Mouse (Mus musculus) stomach, embryonic 14.5 days (tissue): ENCODE results near the gene Gbf1. TPM values are rescaled to one million over a fixed set of nuclear protein-coding genes. Genes with fewer than 3 reads are reported as not detected.

Experiments
- ATAC-seq: fragments of 200-750 bp; cut with Nextera tagmentation; 2 replicates; pipeline ENCODE4 v1.8.0; 2017; ENCODE audit warnings: low read depth, moderate TSS enrichment; ENCODE audit not compliant: insufficient number of reproducible peaks, insufficient read depth, low FRiP score
- H3K27ac ChIP-seq: fragments of 300-500 bp; sonication (generic); 2 replicates; pipeline ENCODE4 v1.5.1; 2014; ENCODE audit warnings: mild to moderate bottlenecking, low read length, moderate library complexity, mixed read lengths
- H3K27me3 ChIP-seq: fragments of 300-500 bp; sonication (generic); 2 replicates; pipeline ENCODE4 v1.6.1; 2014; ENCODE audit warnings: low read length, control low read depth, mixed read lengths; ENCODE audit not compliant: control insufficient read depth, insufficient read depth
- H3K36me3 ChIP-seq: fragments of 300-500 bp; sonication (generic); 2 replicates; pipeline ENCODE4 v1.6.1; 2014; ENCODE audit warnings: mild to moderate bottlenecking, control low read depth, low read length, moderate library complexity, mixed read lengths; ENCODE audit not compliant: control insufficient read depth, insufficient read depth
- H3K4me1 ChIP-seq: fragments of 300-500 bp; sonication (generic); 2 replicates; pipeline ENCODE4 v1.6.1; 2014; ENCODE audit warnings: low read length, control low read depth, mixed read lengths; ENCODE audit not compliant: control insufficient read depth, insufficient read depth
- H3K4me2 ChIP-seq: fragments of 300-500 bp; sonication (generic); replicated peaks from 2 replicates; pipeline ENCODE4 v1.6.1; 2014; ENCODE audit warnings: low read depth, low read length, control low read depth
- H3K4me3 ChIP-seq: fragments of 300-500 bp; sonication (generic); 2 replicates; pipeline ENCODE4 v1.5.1; 2014; ENCODE audit warnings: low read depth, low read length, control low read depth
- H3K9ac ChIP-seq: fragments of 300-500 bp; sonication (generic); replicated peaks from 2 replicates; pipeline ENCODE4 v1.6.1; 2014; ENCODE audit warnings: low read depth, mild to moderate bottlenecking, control low read depth, low read length, moderate library complexity, mixed read lengths
- H3K9me3 ChIP-seq: fragments of 300-500 bp; sonication (generic); 2 replicates; pipeline ENCODE4 v1.6.1; 2016; ENCODE audit warnings: low read depth, low read length, control low read depth; ENCODE audit not compliant: control insufficient read depth
- WGBS: fragments of 180-500 bp; shearing (Covaris S2); extraction: QIAGEN DNeasy Blood & Tissue Kit; methylation state at CpG from one replicate; pipeline ENCODE4 v1.1.7; 2014; 5-methylcytosine and 5-hydroxymethylcytosine counted together
- polyA plus RNA-seq: library from polyadenylated mRNA; unstranded; fragments of >200 nt; fragmentation: Nextera tagmentation; extraction: Ambion mirVana; gene quantifications from 2 replicates; pipeline ENCODE4 v1.2.1, GENCODE M21; 2014

Gene Gbf1
- polyA plus RNA-seq, 1 experiment from 2014 or later: 63.7 TPM

DNA sequence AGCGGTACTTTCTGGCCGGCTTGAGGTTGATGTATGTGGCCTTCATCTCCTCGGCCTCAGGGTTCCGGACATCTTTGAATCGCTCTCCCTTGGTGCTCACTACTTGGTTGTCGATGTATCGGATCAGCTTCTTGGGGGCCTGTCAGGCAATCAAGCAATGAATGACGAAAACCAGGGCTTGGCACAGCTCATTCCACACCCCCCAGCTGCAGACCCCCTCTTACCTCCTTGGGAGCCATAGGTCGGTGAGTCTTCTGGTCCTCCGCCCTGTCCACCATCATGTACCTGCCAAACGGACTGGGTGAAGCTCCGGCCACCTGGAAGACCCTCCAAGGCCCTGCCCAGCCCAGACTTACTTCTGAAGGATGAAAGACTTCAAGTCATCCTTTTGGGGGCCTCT is 178.4 kb downstream of the Gbf1 start:
- H3K27me3 ChIP-seq: peaks cover 7% of the 10 kb centered on the region; the same call in 1 of the 2 replicates
- no peak overlapping the region for H3K9ac ChIP-seq
- ATAC-seq: no peak
- H3K9me3 ChIP-seq: no peaks in the 10 kb centered on the region
- WGBS: 97% methylated on average over 12 of the region's 12 CpGs
- H3K27ac ChIP-seq: no peak overlapping the region
- peaks cover 11% of the 10 kb centered on the region for H3K36me3 ChIP-seq
- H3K4me3 ChIP-seq: no peak overlapping the region
- H3K4me1 ChIP-seq: peaks cover 19% of the 10 kb centered on the region
- no peak overlapping the region for H3K4me2 ChIP-seq

GRCm38 (mm10) chr19:46331326-46331725 is 179.0 kb downstream of the Gbf1 start:
- Histone ChIP-seq H3K9me3 (no peaks in the 10 kb centered on the region), H3K4me2 (no peak overlapping the region), H3K4me3 (no peak overlapping the region), H3K27me3 (peaks cover 6% of the 10 kb centered on the region; the same call in 1 of the 2 replicates), H3K36me3 (peaks cover 11% of the 10 kb centered on the region), H3K4me1 (peaks cover 19% of the 10 kb centered on the region), H3K9ac (no peak overlapping the region), H3K27ac (no peak overlapping the region)
- no peak for ATAC-seq
- 87% methylated on average over 14 of the region's 14 CpGs for WGBS

GRCm38 (mm10) chr19:46331936-46332335 is 179.6 kb downstream of the Gbf1 start:
- 0 out of 2 replicates have a peak, but pooled peaks cover under 1% of the 10 kb centered on the region for H3K27me3 ChIP-seq

DNA sequence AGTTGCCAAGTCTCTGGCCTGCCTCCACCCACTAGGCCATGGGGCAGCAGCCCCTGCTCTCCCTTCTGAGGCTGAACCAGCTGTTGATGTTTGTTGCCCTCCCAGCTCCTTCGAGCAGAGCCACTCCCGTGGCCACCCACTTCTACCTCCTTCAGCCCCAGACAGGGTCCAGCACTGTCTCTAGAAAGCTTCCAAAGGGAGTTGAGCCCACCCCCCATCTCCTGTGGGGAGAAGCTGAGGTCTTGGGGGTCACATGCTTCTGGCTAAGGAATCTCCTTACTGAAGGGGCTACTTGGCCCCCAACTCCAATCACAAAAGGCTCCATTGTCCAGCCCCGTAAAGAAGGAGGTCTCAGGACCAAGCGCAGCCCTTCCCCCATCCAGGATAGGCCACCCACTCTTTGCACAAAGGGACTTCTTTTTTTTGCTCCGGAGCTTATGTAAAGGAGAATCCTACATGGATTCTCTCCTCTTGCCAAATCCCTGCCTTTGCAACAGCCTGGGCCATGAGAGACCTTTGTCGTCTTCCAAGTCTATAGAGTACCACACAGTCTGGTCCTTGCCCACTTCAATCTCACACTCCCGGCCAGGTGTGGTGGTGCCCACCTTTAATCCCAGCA is 180.5 kb downstream of the Gbf1 start:
- ATAC-seq: no peak
- peaks cover 14% of the 10 kb centered on the region for H3K4me1 ChIP-seq
- H3K4me2 ChIP-seq: no peak overlapping the region
- no peak overlapping the region for H3K27ac ChIP-seq
- H3K4me3 ChIP-seq: no peak overlapping the region
- no peaks in the 10 kb centered on the region for H3K27me3 ChIP-seq
- no peak overlapping the region for H3K9ac ChIP-seq
- H3K9me3 ChIP-seq: no peaks in the 10 kb centered on the region
- H3K36me3 ChIP-seq: peaks cover 11% of the 10 kb centered on the region
- 70% methylated on average over 7 of the region's 7 CpGs for WGBS

More at GRCm38 (mm10) chr19:46331936-46332335, 179.6 kb downstream of the Gbf1 start:
- H3K36me3 ChIP-seq: peaks cover 11% of the 10 kb centered on the region
- 78% methylated on average over 3 of the region's 3 CpGs for WGBS
- H3K9ac ChIP-seq: no peak overlapping the region
- H3K4me1 ChIP-seq: peaks cover 14% of the 10 kb centered on the region
- no peak overlapping the region for H3K27ac ChIP-seq
- H3K4me3 ChIP-seq: no peak overlapping the region
- no peak for ATAC-seq
- no peaks in the 10 kb centered on the region for H3K9me3 ChIP-seq
- no peak overlapping the region for H3K4me2 ChIP-seq

DNA sequence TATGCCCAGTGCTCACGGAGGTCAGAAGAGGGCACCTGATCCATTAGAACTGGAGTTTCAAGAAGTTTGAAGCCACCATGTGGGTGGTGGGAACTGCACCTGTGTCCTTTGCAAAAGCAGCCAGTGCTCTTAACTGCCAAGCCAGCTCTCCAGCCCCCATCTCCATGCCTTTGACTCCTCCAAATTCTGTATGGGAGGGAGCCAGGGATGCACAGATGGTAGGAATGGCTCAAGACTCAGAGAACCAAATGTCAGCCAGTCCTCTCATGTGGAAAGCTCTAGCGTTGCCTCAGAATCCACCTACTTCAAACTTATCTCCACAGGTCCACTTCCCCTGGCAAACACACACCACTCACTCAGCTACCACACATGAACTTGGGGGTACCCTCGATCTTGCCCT is 181.6 kb downstream of the Gbf1 start:
- no peaks in the 10 kb centered on the region for H3K27me3 ChIP-seq
- WGBS: 88% methylated on average over 3 of the region's 3 CpGs
- H3K9me3 ChIP-seq: no peaks in the 10 kb centered on the region

More for the DNA sequence above, 181.6 kb downstream of the Gbf1 start:
- no peak overlapping the region for H3K9ac ChIP-seq
- peaks cover 16% of the 10 kb centered on the region for H3K4me1 ChIP-seq
- no peak overlapping the region for H3K27ac ChIP-seq
- no peak overlapping the region for H3K4me2 ChIP-seq
- H3K36me3 ChIP-seq: peaks cover 11% of the 10 kb centered on the region
- no peak for ATAC-seq
- H3K4me3 ChIP-seq: no peak overlapping the region

Other genes starting within 250 kb of the Gbf1 start
- 18.5 and 21.0 TPM in 2 replicates for gene Armh3, start 154.0 kb upstream of the Gbf1 start, polyA plus RNA-seq
- 4.1 and 4.2 TPM in 2 replicates for gene Hps6, start 149.0 kb upstream of the Gbf1 start, polyA plus RNA-seq
- gene Pprc1, start 107.6 kb upstream of the Gbf1 start, polyA plus RNA-seq: 45.9 and 49.4 TPM in 2 replicates
- 75.9 and 78.9 TPM in 2 replicates for gene Ldb1, start 107.3 kb upstream of the Gbf1 start, polyA plus RNA-seq
- 79.7 and 92.8 TPM in 2 replicates for gene Nolc1, start 76.6 kb upstream of the Gbf1 start, polyA plus RNA-seq
- not detected in 2 replicates for gene Elovl3, start 20.6 kb upstream of the Gbf1 start, polyA plus RNA-seq
- gene Pitx3, start 4.2 kb upstream of the Gbf1 start, polyA plus RNA-seq: not detected in 2 replicates
- 8.0 and 10.1 TPM in 2 replicates for gene Nfkb2, start 151.8 kb downstream of the Gbf1 start, polyA plus RNA-seq
- 41.9 and 44.3 TPM in 2 replicates for gene Psd, start 174.6 kb downstream of the Gbf1 start, polyA plus RNA-seq
- gene Fbxl15, start 175.7 kb downstream of the Gbf1 start, polyA plus RNA-seq: 13.7 and 16.1 TPM in 2 replicates
- gene Cuedc2, start 186.2 kb downstream of the Gbf1 start, polyA plus RNA-seq: 151 and 169 TPM in 2 replicates
- 10.8 and 11.4 TPM in 2 replicates for gene Mfsd13a, start 188.6 kb downstream of the Gbf1 start, polyA plus RNA-seq
- 1.6 and 2.1 TPM in 2 replicates for gene 2310034G01Rik, start 197.8 kb downstream of the Gbf1 start, polyA plus RNA-seq
- gene Actr1a, start 243.2 kb downstream of the Gbf1 start, polyA plus RNA-seq: 141 and 142 TPM in 2 replicates
- 31.5 and 35.4 TPM in 2 replicates for gene Sufu, start 244.4 kb downstream of the Gbf1 start, polyA plus RNA-seq